Mouse (Mus musculus) hematopoietic stem cell, adult 5-6 weeks (primary cell): ENCODE data around the gene Bco1. TPM values are rescaled to one million over a fixed set of nuclear protein-coding genes. Genes with fewer than 3 reads are reported as not detected.

Source experiments
- ATAC-seq, 2 experiments: fragments of 125-278 bp in 1 of 2; replicated peaks in 1 of 2; 2 replicates each; pipeline ENCODE4 v1.8.0; 2016 to 2017; ENCODE audit warnings: inconsistent platforms in 2 of 2, mild to moderate bottlenecking in 2 of 2, moderate number of reproducible peaks in 2 of 2, low read depth in 1 of 2, moderate TSS enrichment in 1 of 2; ENCODE audit not compliant: low FRiP score in 2 of 2, poor library complexity in 2 of 2, severe bottlenecking in 2 of 2, insufficient read depth in 1 of 2, low TSS enrichment in 1 of 2
- total RNA-seq: library from RNA; stranded (forward); fragments of 172-1452, 232-1000 nt; gene quantifications from 2 replicates; pipeline ENCODE4 v1.2.3, GENCODE M21; 2017

Gene Bco1
- total RNA-seq = 0.13 and 0.40 TPM in 2 replicates

- ATAC-seq = no peak
Observed at GRCm38 (mm10) chr8:117095647-117096046, at the start of gene Bco1. Gene Bco1, plus strand, starts transcription at chr8:117095854.

GRCm38 (mm10) chr8:117049444-117049843 lies 46.2 kb upstream of the Bco1 start:
- no peak for ATAC-seq

DNA sequence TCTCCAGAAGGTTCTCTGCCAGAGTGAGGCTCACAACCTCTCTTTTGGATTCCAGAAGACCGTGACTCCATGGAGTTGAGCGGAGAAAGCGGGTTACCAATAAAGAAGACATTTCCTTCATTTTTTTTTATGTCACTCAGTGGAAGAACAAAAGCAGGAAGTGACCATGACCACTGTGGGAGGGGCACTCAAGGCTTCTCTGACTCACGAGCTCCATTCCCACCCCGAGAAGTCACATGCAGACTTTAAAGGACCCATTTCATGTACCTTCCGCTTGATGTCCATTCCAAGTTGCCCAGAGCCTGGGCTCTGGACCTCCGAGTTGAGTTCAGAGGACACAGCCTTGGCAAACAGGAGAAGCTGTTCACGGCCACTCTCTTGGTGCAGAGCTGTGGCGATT lies 44.9 kb upstream of the Bco1 start:
- ATAC-seq = peak; percentile 34 to 40; a peak in 1 of 4 replicates

DNA sequence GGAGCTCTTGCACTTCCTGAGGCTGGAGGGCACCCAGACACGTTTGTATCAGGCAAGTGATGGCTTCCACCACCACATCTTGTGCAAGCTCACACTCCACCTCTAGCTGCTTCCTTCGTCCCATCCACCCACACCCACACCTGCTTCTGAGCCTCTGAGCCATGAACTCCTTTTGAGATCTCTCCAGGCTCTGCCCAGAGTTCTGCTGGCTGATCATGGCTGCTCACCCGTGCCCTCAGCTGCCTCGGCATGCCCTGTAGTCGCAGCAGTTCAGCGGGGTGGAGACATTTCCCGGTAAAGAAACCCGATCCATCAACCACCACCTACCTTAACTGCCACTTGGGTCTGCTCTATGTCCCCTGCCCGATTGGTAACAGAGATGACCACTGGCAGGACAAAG lies 44.3 kb upstream of the Bco1 start:
- no peak for ATAC-seq

DNA sequence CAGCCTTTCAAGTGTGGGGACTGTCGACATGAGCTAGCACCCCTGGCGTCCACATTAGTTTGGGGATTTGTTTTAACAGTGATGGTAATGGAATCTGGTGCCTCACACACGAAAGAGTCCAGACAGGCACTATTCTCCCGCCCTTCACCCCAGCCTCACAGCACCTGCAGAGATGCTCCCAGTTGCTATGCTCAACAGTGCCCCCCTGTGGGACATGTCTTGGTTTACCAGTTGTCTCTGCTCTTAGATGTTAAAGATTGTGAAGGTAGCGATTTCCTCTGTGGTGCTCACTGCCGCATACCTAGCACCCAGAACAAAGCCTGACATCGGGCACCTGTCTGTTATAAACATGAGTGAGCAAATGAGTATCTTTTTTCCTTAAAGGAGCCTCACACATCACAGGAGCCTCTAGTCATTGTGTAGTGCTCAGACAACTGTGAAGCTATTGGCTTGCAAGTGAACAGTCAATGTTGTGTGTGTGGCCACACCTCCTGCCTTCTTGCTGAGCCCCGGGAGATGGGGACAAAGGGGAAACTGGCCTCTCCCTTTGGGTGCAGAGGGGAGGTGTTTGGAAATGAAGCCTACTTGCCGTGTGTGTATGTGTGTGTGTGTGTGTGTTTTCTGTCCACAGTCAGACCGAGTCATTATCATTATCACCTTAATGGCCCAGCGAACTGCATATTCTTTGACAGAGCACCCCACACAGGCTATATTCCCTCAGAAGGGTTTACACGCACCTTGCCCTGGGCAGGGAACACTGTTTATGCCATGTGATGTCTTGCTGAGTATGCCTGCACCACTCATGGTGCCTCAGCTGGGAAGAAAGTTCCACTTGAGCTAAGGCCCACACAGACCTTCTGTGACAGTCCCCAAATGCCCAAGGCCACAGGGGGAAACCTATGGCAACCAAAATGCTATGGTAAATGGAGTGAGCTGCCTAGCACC lies 42.2 kb upstream of the Bco1 start:
- no peak; a peak in 1 of 4 replicates for ATAC-seq

- ATAC-seq = no peak
Observed at GRCm38 (mm10) chr8:117054146-117054545, 41.5 kb upstream of the Bco1 start.

GRCm38 (mm10) chr8:117055097-117055496 lies 40.6 kb upstream of the Bco1 start:
- ATAC-seq = peak; percentile 65 to 83

GRCm38 (mm10) chr8:117059021-117059420 lies 36.6 kb upstream of the Bco1 start:
- ATAC-seq = no peak

- no peak for ATAC-seq
Observed at GRCm38 (mm10) chr8:117060306-117060705, 35.3 kb upstream of the Bco1 start.

- no peak for ATAC-seq
Observed at GRCm38 (mm10) chr8:117061180-117061880, 34.3 kb upstream of the Bco1 start.

DNA sequence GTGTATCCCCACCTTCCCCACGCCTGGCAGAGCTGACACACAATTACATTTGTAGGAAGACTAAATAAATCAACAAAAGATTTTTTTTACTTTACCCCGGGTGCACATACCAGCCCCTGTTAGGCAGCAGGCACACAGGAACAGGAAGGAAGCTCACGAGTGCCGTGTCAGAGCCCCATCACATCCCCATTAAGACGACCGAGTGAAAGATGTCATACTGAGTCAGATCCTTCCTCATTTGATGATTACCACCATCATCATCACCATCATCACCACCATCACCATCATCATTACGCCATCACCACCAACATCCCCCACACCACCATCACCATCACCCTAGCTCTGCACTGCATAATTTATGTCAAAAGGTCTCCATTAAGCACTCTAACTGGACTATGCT lies 28.7 kb upstream of the Bco1 start:
- ATAC-seq = peak; percentile 82 to 90

GRCm38 (mm10) chr8:117067396-117067795 lies 28.3 kb upstream of the Bco1 start:
- no peak for ATAC-seq

- no peak for ATAC-seq
Observed at GRCm38 (mm10) chr8:117068294-117068693, 27.4 kb upstream of the Bco1 start.

- no peak for ATAC-seq
Observed at GRCm38 (mm10) chr8:117069708-117070107, 25.9 kb upstream of the Bco1 start.

DNA sequence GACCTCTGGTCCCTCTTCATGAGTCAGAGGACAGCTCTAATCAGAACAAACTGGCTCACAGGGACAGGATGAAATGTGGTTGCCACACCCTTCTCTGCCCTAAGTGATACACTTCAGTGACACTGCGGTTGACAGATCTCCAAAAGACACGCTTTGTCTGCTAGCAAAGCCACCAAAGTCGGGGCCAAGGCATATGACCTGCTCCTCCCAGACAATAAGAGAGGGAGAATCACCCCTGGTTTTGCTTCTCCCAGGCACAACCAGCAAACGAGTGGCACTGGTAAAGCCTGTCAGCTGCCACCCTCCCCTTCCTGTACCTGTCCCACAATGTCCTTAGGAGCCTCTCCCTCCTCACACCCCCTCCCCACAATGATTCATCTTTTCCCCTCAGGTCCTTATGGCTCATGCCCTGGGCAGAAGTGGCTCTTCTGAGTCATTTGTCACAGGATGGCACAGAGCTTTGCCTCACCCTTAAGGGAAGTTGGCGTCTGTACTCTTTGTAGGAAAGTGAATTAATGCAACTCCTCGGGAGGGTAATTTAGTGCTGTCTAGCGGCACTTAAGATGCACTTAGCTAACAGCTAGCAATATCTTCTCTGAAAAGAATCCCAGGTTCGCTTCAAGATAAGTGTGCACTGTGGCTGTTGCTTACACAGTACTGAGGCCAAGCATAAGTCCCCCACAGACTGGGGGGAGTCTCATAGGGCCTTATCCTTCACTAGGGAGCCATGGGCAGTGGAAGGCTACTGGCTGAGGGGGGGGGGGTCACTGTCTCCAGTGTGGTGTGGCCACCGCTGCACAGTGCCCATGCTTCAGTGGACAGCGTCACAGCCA lies 21.1 kb upstream of the Bco1 start:
- ATAC-seq = peak; percentile 38 to 58

GRCm38 (mm10) chr8:117078367-117078926 lies 17.2 kb upstream of the Bco1 start:
- no peak for ATAC-seq

DNA sequence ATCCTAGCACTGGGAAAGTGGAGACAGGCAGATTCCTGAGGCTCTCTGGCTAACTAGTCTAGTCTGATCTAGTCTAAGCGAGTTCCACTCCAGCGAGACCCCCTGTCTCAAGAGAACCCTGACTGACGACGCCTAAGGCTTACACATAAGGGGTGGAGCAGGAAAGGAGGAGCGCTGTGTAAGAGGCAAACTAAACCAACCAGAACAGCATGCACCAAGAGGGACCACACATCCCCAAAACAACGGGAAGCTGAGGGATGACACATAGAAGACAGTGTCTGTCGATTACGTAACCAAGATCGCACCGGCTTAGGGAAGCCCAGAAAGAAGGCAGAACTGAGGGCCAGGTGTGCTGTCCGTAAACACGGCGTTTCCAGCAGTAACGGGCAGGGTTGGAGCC lies 16.0 kb upstream of the Bco1 start:
- ATAC-seq = peak in 1 of 2 experiments; percentile 27; a peak in 1 of 4 replicates
